Mouse (Mus musculus): ENCODE results near the gene Fez2. TPM values are rescaled to one million over a fixed set of nuclear protein-coding genes. Genes with fewer than 3 reads are reported as not detected.

Fez2 gene
- total RNA-seq, 2 experiments from 2014 or later, result 61.0 to 76.7 TPM

DNA sequence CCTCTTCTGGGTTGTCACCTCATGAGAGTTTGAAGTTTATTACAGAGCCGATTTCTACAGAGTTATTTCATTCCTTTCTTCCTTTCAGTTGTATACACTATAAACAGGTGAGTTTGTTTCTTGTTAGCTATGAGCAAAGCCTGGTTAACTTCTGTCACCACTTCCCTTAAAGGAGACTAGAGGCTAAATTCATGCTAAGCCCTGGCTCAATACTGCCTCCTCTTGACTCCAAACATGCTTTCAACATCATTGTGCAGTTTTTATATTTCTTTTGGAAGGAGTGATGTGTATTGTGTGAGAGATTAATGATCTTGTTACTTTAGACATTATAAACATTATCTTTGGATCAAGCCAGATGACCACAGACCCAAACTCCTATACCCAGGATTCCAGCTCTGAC is 47.5 kb downstream of the Fez2 start:
- DNase-seq (ENCODE audit: low spot score), result no peak

GRCm38 (mm10) chr17:78368481-78368880 is 49.5 kb downstream of the Fez2 start:
- no peak for DNase-seq (ENCODE audit: low spot score)

DNA sequence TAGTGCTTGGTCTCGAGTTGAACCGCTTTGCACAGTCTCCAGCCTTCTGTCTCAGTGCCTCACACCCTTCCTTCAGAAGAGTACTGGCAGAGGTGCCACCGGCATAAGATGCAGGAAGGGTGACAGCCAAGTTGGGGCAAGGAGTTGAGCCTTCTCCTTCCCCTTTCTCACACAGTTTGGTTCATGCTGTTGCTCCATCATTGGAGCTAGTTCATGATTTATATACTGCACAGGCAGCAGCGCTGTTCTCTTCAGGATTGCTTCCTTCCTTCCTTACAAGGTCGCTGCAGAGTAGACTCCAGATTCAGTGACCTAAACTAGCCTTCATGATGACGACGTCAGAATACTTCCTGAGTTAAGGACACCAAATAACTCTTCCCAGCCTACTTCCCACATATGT is 51.9 kb downstream of the Fez2 start:
- no peak for DNase-seq (ENCODE audit: low spot score)

DNA sequence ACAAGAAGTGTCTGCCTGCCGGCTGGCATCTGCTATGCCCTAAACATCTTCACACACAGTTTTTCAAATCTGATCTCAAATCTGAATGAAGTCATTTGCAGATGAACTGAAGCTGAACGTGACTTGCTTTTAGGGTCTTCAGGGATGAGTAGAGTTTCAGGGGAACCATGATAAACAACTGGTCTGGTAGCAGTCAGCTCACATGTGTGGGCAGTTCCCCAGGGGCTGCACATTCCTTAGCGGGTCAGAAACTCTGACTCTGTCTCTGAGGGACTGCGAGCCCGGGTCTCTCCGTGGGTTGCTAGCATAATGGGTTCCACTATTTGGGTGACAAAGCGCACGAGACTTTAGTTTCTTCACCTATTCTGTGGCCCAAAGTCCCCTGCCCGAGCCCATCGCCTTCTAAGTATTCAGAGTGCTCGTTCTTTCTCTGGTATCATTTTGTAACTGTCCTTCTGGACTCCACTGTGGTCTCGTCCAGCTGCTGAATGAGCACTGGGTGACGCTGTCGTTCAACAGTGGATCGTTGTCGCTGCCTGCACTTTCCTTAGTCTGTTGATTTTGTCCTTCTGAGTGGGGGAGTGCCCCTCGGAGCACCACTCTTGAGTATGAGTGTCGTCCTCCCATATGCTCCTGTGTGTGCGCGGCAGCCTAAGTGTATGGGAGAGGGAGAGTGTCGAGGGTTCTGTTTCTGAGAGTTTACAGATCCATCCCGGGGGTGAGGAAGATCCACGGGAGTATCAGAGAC is 53.2 kb downstream of the Fez2 start:
- DNase-seq (ENCODE audit: low spot score), result no peak

GRCm38 (mm10) chr17:78361939-78362728 is 55.8 kb downstream of the Fez2 start:
- DNase-seq (ENCODE audit: low spot score), result peak; percentile 17

DNA sequence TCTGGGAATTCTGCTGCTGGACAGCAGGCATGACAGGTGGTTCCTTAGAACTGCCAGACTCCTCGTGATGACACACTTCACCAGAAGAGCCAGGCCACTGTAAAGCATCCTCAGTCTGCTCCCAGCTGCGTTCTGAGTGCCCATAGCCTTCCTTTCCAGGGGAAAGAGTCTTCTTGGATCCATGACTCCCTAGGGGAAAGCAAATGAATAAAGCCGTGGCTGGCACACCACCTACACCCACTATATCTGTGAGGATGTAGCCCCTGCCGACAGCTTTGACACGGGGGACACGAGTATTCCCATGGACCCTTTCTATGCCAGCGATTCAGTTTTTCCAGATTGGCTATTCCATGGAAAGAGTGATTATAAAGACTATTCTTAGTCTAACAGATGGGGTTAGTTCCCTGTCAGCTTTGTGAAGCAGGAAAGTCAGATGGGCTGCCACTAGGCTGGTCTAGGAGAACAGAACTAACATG is 59.7 kb downstream of the Fez2 start:
- DNase-seq (ENCODE audit: low spot score), result no peak

GRCm38 (mm10) chr17:78357753-78358152 is 60.2 kb downstream of the Fez2 start:
- no peak for DNase-seq (ENCODE audit: low spot score)

GRCm38 (mm10) chr17:78355611-78356010 is 62.3 kb downstream of the Fez2 start:
- no peak for DNase-seq (ENCODE audit: low spot score)

DNA sequence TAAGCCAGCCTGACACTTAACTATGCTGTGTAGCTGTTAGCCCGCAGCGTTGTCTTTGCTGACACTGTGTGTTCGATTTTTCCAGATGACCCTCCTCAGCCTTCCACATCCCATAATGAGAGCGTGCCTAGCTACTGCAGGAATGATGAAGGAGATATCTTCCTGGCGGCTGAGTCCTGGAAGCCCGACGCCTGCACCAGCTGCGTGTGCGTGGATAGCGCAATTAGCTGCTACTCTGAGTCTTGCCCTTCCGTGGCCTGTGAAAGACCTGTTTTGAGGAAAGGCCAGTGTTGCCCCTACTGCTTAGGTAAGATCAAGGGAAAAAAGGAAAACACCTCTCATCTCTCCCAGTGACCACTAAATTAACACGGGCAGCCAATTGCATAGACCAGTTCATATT is 63.1 kb downstream of the Fez2 start:
- no peak for DNase-seq (ENCODE audit: low spot score)

- no peak for DNase-seq (ENCODE audit: low spot score)
Observed at GRCm38 (mm10) chr17:78354411-78354810, 63.5 kb downstream of the Fez2 start.

DNA sequence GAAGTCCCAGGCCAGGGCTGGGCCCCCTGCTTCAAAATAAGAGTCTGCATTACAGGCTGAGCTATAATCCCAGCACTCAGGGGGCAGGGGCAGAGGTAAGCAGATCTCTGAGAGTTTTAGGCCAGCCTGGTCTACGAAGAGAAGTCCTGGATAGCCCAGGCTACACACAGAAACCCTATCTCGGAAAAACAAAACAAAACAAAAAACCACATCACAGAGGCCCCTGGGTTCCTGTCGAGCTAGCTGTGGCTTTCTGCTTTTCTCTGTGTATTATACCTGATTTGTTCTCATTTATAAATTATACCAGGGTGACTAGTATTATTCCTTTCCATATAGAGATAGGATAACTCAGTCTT is 65.5 kb downstream of the Fez2 start:
- no peak for DNase-seq (ENCODE audit: low spot score)

DNA sequence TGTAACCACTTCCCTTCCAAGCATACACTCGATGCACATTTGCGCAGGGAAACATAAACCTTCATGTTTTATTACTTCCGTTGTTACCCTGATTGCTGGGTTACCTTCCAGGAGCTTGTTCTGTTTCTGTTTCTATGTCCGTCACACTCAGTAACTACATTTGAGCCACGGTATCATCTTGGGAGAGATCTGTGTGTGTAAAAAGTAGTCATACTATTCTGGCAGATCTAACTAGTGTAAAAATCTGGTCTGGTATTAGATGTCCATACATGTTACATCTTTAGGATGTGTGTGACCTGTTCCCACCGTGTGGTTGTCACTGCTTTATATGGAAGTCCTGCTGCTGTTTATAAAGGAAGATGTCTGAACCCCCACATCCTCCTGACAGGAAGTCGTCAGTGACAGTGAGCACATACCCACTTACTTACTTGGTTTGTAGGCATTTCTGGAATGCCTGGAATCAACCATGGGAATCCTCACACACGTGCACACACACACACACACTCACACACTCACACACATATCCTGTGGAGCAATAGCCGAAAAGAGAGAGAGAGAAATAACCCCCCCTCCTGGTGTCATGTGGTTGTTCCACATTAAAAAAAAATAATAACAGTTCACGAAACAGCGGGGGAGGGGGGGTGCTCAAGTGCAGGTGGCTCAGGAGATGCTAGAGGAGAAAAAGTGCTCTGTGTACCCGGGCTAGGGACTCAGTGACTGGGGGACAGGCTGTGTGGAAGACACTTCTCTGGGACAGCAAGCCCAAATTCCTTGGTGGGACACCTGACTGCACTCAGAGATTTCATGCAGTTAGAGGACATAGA is 66.1 kb downstream of the Fez2 start:
- DNase-seq (ENCODE audit: low spot score), result no peak

- no peak for DNase-seq (ENCODE audit: low spot score)
Observed at GRCm38 (mm10) chr17:78347111-78347801, 70.7 kb downstream of the Fez2 start.

DNA sequence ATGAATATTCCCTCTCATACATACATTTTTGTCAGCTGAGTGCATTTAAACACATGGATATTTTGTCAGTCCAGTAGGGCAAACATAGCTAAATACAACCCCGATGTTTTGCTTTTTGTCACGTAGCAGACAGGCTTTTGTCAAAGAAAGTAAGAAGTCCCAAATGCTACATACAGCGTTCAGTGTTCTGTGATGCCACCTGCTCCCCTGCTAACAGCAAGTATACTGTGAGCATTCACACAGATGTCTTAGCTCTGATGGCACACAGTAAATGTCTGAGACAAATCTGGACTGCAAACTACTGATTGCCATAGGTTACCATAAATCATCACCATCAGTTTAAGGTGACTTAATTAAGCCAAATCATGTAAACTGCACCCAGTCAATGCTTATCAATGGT is 74.3 kb downstream of the Fez2 start:
- DNase-seq (ENCODE audit: low spot score), result no peak

DNA sequence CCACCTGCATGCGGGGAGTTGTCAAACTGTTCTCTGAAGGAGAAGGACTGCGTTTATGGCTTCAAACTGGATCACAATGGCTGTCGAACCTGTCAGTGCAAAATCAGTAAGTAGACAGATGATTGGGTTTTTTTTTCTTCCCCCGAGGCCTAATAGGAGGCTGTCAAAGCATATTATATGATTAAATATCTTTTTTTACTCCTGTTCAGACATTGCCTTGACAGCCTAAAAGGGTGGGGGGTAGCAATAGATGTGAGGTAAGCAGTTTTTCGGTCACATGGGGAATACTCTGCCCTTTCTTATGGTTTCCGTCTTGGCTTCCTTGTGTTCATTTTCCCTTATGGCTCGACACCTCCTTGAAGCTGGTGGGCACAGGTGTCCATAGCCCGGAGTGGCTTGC is 82.7 kb downstream of the Fez2 start:
- DNase-seq (ENCODE audit: low spot score), result no peak

DNA sequence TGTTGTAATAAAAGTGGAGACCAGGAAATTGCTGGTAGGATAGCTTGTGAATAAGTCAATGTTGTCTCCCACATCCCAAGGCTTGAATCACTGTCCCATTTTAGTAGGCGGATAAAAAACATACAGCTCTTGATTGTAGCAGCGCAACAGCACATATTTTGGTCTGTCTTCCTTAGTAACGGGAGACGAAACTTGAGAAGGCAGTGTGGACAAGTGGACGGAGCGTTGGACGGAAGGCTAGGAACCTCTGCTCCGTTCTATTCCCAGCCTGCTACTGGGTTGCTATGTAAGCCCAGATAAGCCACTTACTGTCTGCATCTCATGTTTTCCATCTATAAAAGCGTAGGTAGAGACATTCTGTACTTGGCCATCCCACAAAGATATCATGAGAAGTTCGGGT is 84.7 kb downstream of the Fez2 start:
- DNase-seq (ENCODE audit: low spot score), result peak; percentile 62

DNA sequence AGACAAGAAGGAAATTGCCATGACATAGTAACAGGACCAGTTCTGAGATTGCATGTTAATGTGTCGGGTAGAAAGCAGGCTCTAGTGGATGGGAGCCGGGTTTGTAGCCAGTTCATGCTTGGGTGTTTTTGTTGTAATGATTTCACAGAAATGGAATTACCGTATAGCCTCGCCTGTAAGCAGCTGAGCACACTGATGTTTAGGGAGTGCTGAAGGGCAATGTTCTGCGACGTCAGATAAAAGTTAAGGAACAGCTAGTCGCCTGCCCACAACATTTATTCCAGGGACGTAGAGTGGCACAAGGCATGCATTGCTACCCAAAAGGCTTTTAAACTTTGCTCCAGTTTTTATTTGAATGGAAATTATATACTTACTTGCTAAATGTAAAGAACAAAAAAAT is 86.5 kb downstream of the Fez2 start:
- no peak for DNase-seq (ENCODE audit: low spot score)

GRCm38 (mm10) chr17:78328287-78328686 is 89.7 kb downstream of the Fez2 start:
- no peak for DNase-seq (ENCODE audit: low spot score)

- DNase-seq (ENCODE audit: low spot score), result no peak
Observed at GRCm38 (mm10) chr17:78327187-78327586, 90.8 kb downstream of the Fez2 start.

DNA sequence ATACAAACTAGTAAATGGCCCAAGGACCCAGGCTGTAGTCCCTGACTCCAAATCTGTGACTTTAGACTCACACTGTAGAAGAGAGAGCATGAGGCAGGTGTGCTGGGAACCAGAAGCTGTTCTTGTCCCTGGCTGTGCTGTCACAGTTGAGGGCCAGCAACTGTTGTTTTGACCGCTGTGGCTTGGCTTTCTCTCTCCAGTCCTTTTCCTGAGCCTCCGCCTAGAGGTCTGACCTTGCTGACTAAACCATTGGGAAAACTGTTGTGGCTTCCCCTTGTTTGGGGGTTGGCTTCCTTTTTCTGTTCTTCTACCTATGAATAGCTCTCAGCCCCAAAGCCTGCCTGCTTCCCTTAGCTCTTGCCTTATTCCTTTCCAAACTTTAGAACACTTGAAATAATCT is 91.6 kb downstream of the Fez2 start:
- DNase-seq (ENCODE audit: low spot score), result no peak

DNA sequence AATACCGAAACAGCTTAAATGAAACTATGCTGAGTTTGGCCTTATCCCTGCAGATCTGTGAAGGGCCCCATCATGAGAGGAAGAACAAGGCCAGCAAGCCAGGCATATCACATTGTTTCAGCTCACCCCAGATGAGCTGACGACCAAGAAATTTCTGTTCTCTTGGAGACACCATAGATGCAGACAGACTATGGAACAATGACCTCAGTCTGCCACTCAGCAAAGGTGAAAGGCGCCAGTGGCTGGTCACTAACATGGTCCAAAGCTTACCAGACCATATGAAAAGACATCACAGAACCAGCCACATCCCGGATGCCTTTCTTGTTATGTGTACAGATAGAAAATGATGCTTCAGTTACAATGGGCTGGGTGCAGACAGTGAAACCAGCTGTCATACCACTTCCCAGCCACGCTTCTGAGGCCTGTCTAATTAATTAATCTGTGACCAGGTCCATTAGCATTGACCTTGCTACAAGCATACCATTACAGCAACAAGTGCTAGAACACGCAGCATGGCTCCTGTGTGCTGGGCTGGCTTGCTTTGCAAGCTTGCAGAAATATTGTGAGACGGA is 92.1 kb downstream of the Fez2 start:
- DNase-seq (ENCODE audit: low spot score), result no peak

All from gastrocnemius, adult 18-20 months (tissue).